Comparison of ENCODE assay signal across 17 mouse cellular contexts in the genomic region with DNA sequence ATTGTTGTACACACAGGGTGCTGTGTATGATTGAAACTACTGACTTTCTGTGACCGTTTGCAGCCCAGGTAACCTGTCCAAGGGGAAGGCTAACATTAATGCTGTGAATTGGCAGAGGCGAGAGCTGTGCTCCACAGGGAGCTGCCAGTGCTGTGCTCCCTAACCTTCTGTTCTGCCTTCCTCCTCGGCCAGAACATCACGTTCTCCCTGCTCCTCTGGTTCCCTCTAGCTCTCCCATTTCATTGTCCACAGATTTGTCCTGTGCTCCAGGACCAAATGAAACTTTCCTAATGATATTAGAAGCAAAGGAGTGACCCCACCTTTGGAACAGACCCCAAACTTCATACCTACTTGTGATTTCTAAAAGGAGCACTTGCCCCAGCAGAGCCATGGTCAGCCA. TPM values are rescaled to one million over a fixed set of nuclear protein-coding genes. Genes with fewer than 3 reads are reported as not detected.
DNase-seq lines count a peak whose midpoint lies in the region; ATAC-seq lines count a peak whose summit lies in the region.
"Had no signal": no experiment of that assay in that cellular context is flagged by ENCODE, and none has a peak within 500 bp of the region (broad histone marks: within the 10 kb centered on the region; RNA-seq: fewer than 3 reads in every experiment).

No protein-coding gene starts in this region.

- H3K9ac ChIP-seq in kidney, embryonic 15.5 days, result no peak overlapping the region
- H3K9ac ChIP-seq: forebrain, postnatal 0 days had no signal

- H3K4me2 ChIP-seq in kidney, embryonic 15.5 days, result no peak overlapping the region

- no peak for ATAC-seq in kidney, embryonic 15.5 days (replicated peaks; ENCODE audit: low FRiP score)
- ATAC-seq: forebrain, postnatal 0 days; inflammation-experienced regulatory T-cells, adult 6 months; Patski had no signal

- no peak overlapping the region for H3K4me3 ChIP-seq in kidney, embryonic 15.5 days (replicated peaks)
- H3K4me3 ChIP-seq: embryonic facial prominence, embryonic 10.5 days had no signal

- no peaks in the 10 kb centered on the region for H3K9me3 ChIP-seq in kidney, embryonic 15.5 days (replicated peaks)
- H3K9me3 ChIP-seq: embryonic facial prominence, embryonic 10.5 days had no signal

- peaks cover 91% of the 10 kb centered on the region for H3K36me3 ChIP-seq in kidney, embryonic 15.5 days

- H3K27ac ChIP-seq in kidney, embryonic 15.5 days, result no peak overlapping the region
- H3K27ac ChIP-seq: embryonic facial prominence, embryonic 10.5 days had no signal

- no peaks in the 10 kb centered on the region for H3K27me3 ChIP-seq in kidney, embryonic 15.5 days
- H3K27me3 ChIP-seq: CH12.LX, Patski had no signal

- DNase-seq in adrenal gland, postnatal 10 days, result peak; percentile 22
- DNase-seq in adrenal gland, postnatal 4 days (ENCODE audit: low spot score in 2 of 2), result no peak
- peak; percentile 29 for DNase-seq in kidney, adult 18-20 months
- DNase-seq in brain, adult 2 months (ENCODE audit: low read depth, low spot score), result peak; percentile 92
- peak; percentile 61 to 76 for DNase-seq in cerebellum, postnatal 14 days
- DNase-seq in spleen, postnatal 10 days (ENCODE audit: low spot score in 2 of 2), result no peak
- no peak for DNase-seq in lung, adult 18-20 months
- DNase-seq: forebrain, postnatal 0 days; heart, postnatal 36 days; lung, postnatal 14 days; thymus, postnatal 25 days had no signal

- WGBS in kidney, embryonic 15.5 days, result 77% methylated on average over 4 of the region's 4 CpGs

- no peaks in the 10 kb centered on the region for H3K4me1 ChIP-seq in kidney, embryonic 15.5 days

RNA-seq across cellular contexts. Expression of gene Rapsn, which starts 20.0 kb away (rescaled TPM):
- total RNA-seq in adrenal gland, postnatal 10 days (2021), result 1 to 10 TPM; 1.7 to 5.0 TPM
- 1 to 10 TPM; 4.2 to 4.9 TPM for total RNA-seq in adrenal gland, postnatal 4 days (2021)
- 2.7 and 3.4 TPM in 2 replicates for polyA plus RNA-seq in kidney, embryonic 15.5 days (2015; fragmentation: Nextera tagmentation; extraction: Ambion mirVana)
- total RNA-seq: liver, adult 2 months had no signal

RNA-seq across cellular contexts. Expression of gene Psmc3, which starts 38.4 kb away (rescaled TPM):
- 100 to 1,000 TPM; 174 to 182 TPM for total RNA-seq in adrenal gland, postnatal 10 days (2021)
- total RNA-seq in adrenal gland, postnatal 4 days (2021), result 100 to 1,000 TPM; 203 to 210 TPM
- 307 and 315 TPM in 2 replicates for polyA plus RNA-seq in kidney, embryonic 15.5 days (2015; fragmentation: Nextera tagmentation; extraction: Ambion mirVana)

RNA-seq across cellular contexts. Expression of gene Slc39a13, which starts 54.8 kb away (rescaled TPM):
- 10 to 100 TPM; 22.3 to 30.5 TPM for total RNA-seq in adrenal gland, postnatal 10 days (2021)
- total RNA-seq in adrenal gland, postnatal 4 days (2021), result 10 to 100 TPM; 35.7 to 42.0 TPM
- polyA plus RNA-seq in kidney, embryonic 15.5 days (2015; fragmentation: Nextera tagmentation; extraction: Ambion mirVana), result 41.2 and 48.5 TPM in 2 replicates

Comparison
In these comparisons a context has a peak if more than half of its experiments do, and no peak if none do; other contexts are left out.
1. DNase-seq: peak in adrenal gland, postnatal 10 days (single experiment), kidney, adult 18-20 months (single experiment), brain, adult 2 months (single experiment) and cerebellum, postnatal 14 days (2 of 2); none in adrenal gland, postnatal 4 days (0 of 2), spleen, postnatal 10 days (0 of 2) and lung, adult 18-20 months (0 of 2).